Mouse (Mus musculus): ENCODE measurements around the gene Adssl1. TPM values are rescaled to one million over a fixed set of nuclear protein-coding genes. Genes with fewer than 3 reads are reported as not detected.

Adssl1 gene
- total and polyA plus RNA-seq, 2 experiments: 21.7 to 26.7 TPM

- DNase-seq (ENCODE audit: extremely low read depth, low read depth, low spot score): no peak
- 91% methylated on average over 3 of the region's 3 CpGs for WGBS
- no peaks in the 10 kb centered on the region for H3K27me3 ChIP-seq (ENCODE audit: control insufficient read depth, insufficient read depth, low read length)
- no peak overlapping the region for H3K9ac ChIP-seq (ENCODE audit: low read depth, low read length)
- no peak overlapping the region for H3K27ac ChIP-seq (replicated peaks; ENCODE audit: insufficient read depth, low read depth, low read length)
- peaks cover 6% of the 10 kb centered on the region; the same call in 1 of the 2 replicates for H3K36me3 ChIP-seq (ENCODE audit: control insufficient read depth, insufficient read depth, low read length)
- no peak overlapping the region for H3K4me3 ChIP-seq (ENCODE audit: insufficient read depth, low read depth, low read length)
- H3K79me2 ChIP-seq (ENCODE audit: control insufficient read depth, insufficient read depth, low read length): peaks cover 26% of the 10 kb centered on the region; the same call in 1 of the 2 replicates
- TF ChIP-seq POLR2A (IDR thresholded peaks at IDR 0.05; ENCODE audit: extremely low read depth, insufficient read depth, low read length): no peak
- H3K4me1 ChIP-seq (ENCODE audit: control insufficient read depth, insufficient read depth, low read length): peaks cover 4% of the 10 kb centered on the region; the same call in 1 of the 2 replicates
Observed at GRCm38 (mm10) chr12:112661327-112661605, 41.4 kb downstream of the Adssl1 start.

GRCm38 (mm10) chr12:112661851-112662250 is 42.0 kb downstream of the Adssl1 start:
- Histone ChIP-seq H3K9ac (ENCODE audit: low read depth, low read length) (no peak overlapping the region), H3K27ac (replicated peaks; ENCODE audit: insufficient read depth, low read depth, low read length) (no peak overlapping the region), H3K27me3 (ENCODE audit: control insufficient read depth, insufficient read depth, low read length) (no peaks in the 10 kb centered on the region), H3K79me2 (ENCODE audit: control insufficient read depth, insufficient read depth, low read length) (peaks cover 30% of the 10 kb centered on the region; the same call in 1 of the 2 replicates), H3K4me1 (ENCODE audit: control insufficient read depth, insufficient read depth, low read length) (peaks cover 7% of the 10 kb centered on the region), H3K4me3 (ENCODE audit: insufficient read depth, low read depth, low read length) (no peak overlapping the region), H3K36me3 (ENCODE audit: control insufficient read depth, insufficient read depth, low read length) (peaks cover 6% of the 10 kb centered on the region; the same call in 1 of the 2 replicates)
- TF ChIP-seq POLR2A (IDR thresholded peaks at IDR 0.05; ENCODE audit: extremely low read depth, insufficient read depth, low read length) (no peak), CTCF (IDR thresholded peaks at IDR 0.05; ENCODE audit: low read depth, low read length) (no peak)
- no peak for DNase-seq (ENCODE audit: extremely low read depth, low read depth, low spot score)
- WGBS: 88% methylated on average over 9 of the region's 9 CpGs

GRCm38 (mm10) chr12:112663303-112663702 is 43.5 kb downstream of the Adssl1 start:
- Histone ChIP-seq H3K4me1 (ENCODE audit: control insufficient read depth, insufficient read depth, low read length) (peaks cover 11% of the 10 kb centered on the region), H3K27ac (replicated peaks; ENCODE audit: insufficient read depth, low read depth, low read length) (no peak overlapping the region), H3K27me3 (ENCODE audit: control insufficient read depth, insufficient read depth, low read length) (no peaks in the 10 kb centered on the region), H3K79me2 (ENCODE audit: control insufficient read depth, insufficient read depth, low read length) (peaks cover 36% of the 10 kb centered on the region; the same call in 1 of the 2 replicates), H3K36me3 (ENCODE audit: control insufficient read depth, insufficient read depth, low read length) (peaks cover 2% of the 10 kb centered on the region; the same call in 1 of the 2 replicates), H3K9ac (ENCODE audit: low read depth, low read length) (no peak overlapping the region), H3K4me3 (ENCODE audit: insufficient read depth, low read depth, low read length) (no peak overlapping the region)
- TF ChIP-seq CTCF (IDR thresholded peaks at IDR 0.05; ENCODE audit: low read depth, low read length) (no peak), POLR2A (IDR thresholded peaks at IDR 0.05; ENCODE audit: extremely low read depth, insufficient read depth, low read length) (no peak)
- 95% methylated on average over 11 of the region's 11 CpGs for WGBS
- no peak for DNase-seq (ENCODE audit: extremely low read depth, low read depth, low spot score)

- Histone ChIP-seq H3K4me1 (ENCODE audit: control insufficient read depth, insufficient read depth, low read length) (peaks cover 15% of the 10 kb centered on the region), H3K4me3 (ENCODE audit: insufficient read depth, low read depth, low read length) (no peak overlapping the region), H3K79me2 (ENCODE audit: control insufficient read depth, insufficient read depth, low read length) (peaks cover 40% of the 10 kb centered on the region; the same call in 1 of the 2 replicates), H3K9ac (ENCODE audit: low read depth, low read length) (no peak overlapping the region), H3K36me3 (ENCODE audit: control insufficient read depth, insufficient read depth, low read length) (peaks cover 2% of the 10 kb centered on the region; the same call in 1 of the 2 replicates), H3K27me3 (ENCODE audit: control insufficient read depth, insufficient read depth, low read length) (no peaks in the 10 kb centered on the region), H3K27ac (replicated peaks; ENCODE audit: insufficient read depth, low read depth, low read length) (no peak overlapping the region)
- DNase-seq (ENCODE audit: extremely low read depth, low read depth, low spot score): no peak
- TF ChIP-seq CTCF (IDR thresholded peaks at IDR 0.05; ENCODE audit: low read depth, low read length) (no peak), POLR2A (IDR thresholded peaks at IDR 0.05; ENCODE audit: extremely low read depth, insufficient read depth, low read length) (no peak)
- WGBS: 96% methylated on average over 12 of the region's 12 CpGs
Observed at GRCm38 (mm10) chr12:112663716-112664115, 43.9 kb downstream of the Adssl1 start.

- H3K27me3 ChIP-seq (ENCODE audit: control insufficient read depth, insufficient read depth, low read length): no peaks in the 10 kb centered on the region
- H3K9ac ChIP-seq (ENCODE audit: low read depth, low read length): no peak overlapping the region
- no peak overlapping the region for H3K4me3 ChIP-seq (ENCODE audit: insufficient read depth, low read depth, low read length)
- TF ChIP-seq CTCF (IDR thresholded peaks at IDR 0.05; ENCODE audit: low read depth, low read length) (no peak), POLR2A (IDR thresholded peaks at IDR 0.05; ENCODE audit: extremely low read depth, insufficient read depth, low read length) (no peak)
- peaks cover 2% of the 10 kb centered on the region; the same call in 1 of the 2 replicates for H3K36me3 ChIP-seq (ENCODE audit: control insufficient read depth, insufficient read depth, low read length)
- peaks cover 19% of the 10 kb centered on the region for H3K4me1 ChIP-seq (ENCODE audit: control insufficient read depth, insufficient read depth, low read length)
- H3K79me2 ChIP-seq (ENCODE audit: control insufficient read depth, insufficient read depth, low read length): peaks cover 40% of the 10 kb centered on the region; the same call in 1 of the 2 replicates
- no peak for DNase-seq (ENCODE audit: extremely low read depth, low read depth, low spot score)
- H3K27ac ChIP-seq (replicated peaks; ENCODE audit: insufficient read depth, low read depth, low read length): no peak overlapping the region
- WGBS: 82% methylated on average over 2 of the region's 2 CpGs
Observed at GRCm38 (mm10) chr12:112664124-112664523, 44.3 kb downstream of the Adssl1 start.

- H3K27me3 ChIP-seq (ENCODE audit: control insufficient read depth, insufficient read depth, low read length): no peaks in the 10 kb centered on the region
- H3K4me1 ChIP-seq (ENCODE audit: control insufficient read depth, insufficient read depth, low read length): peaks cover 19% of the 10 kb centered on the region
- no peak for DNase-seq (ENCODE audit: extremely low read depth, low read depth, low spot score)
- H3K9ac ChIP-seq (ENCODE audit: low read depth, low read length): no peak overlapping the region
- H3K79me2 ChIP-seq (ENCODE audit: control insufficient read depth, insufficient read depth, low read length): peaks cover 42% of the 10 kb centered on the region
- H3K4me3 ChIP-seq (ENCODE audit: insufficient read depth, low read depth, low read length): no peak overlapping the region
- TF ChIP-seq POLR2A (IDR thresholded peaks at IDR 0.05; ENCODE audit: extremely low read depth, insufficient read depth, low read length): no peak
- TF ChIP-seq CTCF (IDR thresholded peaks at IDR 0.05; ENCODE audit: low read depth, low read length): no peak
- WGBS: 78% methylated on average over 5 of the region's 5 CpGs
- 0 out of 2 replicates have a peak, but pooled peaks cover 2% of the 10 kb centered on the region for H3K36me3 ChIP-seq (ENCODE audit: control insufficient read depth, insufficient read depth, low read length)
- no peak overlapping the region for H3K27ac ChIP-seq (replicated peaks; ENCODE audit: insufficient read depth, low read depth, low read length)
Observed at GRCm38 (mm10) chr12:112664656-112665055, 44.8 kb downstream of the Adssl1 start.
